Mouse (Mus musculus) gastrocnemius, postnatal 14 days (tissue): ENCODE data around the gene Timmdc1. TPM values are rescaled to one million over a fixed set of nuclear protein-coding genes. Genes with fewer than 3 reads are reported as not detected.
"Not testable (repeated sequence)": the region's sequence is repeated elsewhere in the genome, so short reads cannot be mapped to it uniquely, and the experiment has no call there.

Source experiments
- DNase-seq: peaks from one replicate; pipeline ENCODE4 v3.0.0; 2021; ENCODE audit warnings: mixed read lengths
- intact Hi-C: fragments of 180-260 bp; cut with DNase I; formaldehyde crosslinking; loops from one replicate; pipeline ENCODE4 v1.15.1; 2025; ENCODE audit warnings: low total_unique reads
- total RNA-seq, 2 experiments: library from RNA; stranded (reverse); gene quantifications; 2 replicates each; pipeline ENCODE4 v1.2.3; 2021

Timmdc1 gene
- total RNA-seq, 2 experiments from 2014 or later = 40.7 to 45.0 TPM

- DNase-seq = peak; percentile 53
- intact Hi-C loops = no loop called here
Measured at GRCm38 (mm10) chr16:38506041-38506634, 16.3 kb downstream of the Timmdc1 start.

- DNase-seq = no peak
- intact Hi-C loops = loop anchor here (5.0 kb wide), 1 partner anchor 161 kb away; the partner anchor contains the start of gene Maats1
Measured at GRCm38 (mm10) chr16:38503528-38503927, 18.9 kb downstream of the Timmdc1 start.

DNA sequence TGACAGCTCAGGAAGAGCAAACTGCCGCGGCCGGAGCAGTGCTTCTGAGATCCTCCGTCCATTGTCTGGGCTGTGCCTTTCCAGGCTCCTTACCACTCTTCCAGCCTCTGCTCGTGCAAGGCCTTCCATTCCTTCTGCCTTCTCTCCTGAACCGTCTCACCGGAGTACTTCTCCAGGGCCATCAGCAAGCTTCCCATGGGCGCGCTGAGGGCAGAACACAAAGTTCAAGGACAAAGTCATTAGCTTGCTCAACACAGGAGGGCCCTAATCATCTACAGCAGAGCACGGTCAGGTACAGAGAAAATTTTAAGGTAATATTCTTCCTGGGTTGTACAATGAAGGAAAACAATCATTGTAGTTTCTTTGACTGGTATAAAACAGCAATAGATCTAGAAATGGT is 20.0 kb downstream of the Timmdc1 start:
- no peak for DNase-seq
- intact Hi-C loops = loop anchor here (5.0 kb wide), 1 partner anchor 160 kb away; the partner anchor contains the start of gene Maats1

- no peak for DNase-seq
- intact Hi-C loops = no loop called here
Measured at GRCm38 (mm10) chr16:38496604-38497140, 25.8 kb downstream of the Timmdc1 start.

DNA sequence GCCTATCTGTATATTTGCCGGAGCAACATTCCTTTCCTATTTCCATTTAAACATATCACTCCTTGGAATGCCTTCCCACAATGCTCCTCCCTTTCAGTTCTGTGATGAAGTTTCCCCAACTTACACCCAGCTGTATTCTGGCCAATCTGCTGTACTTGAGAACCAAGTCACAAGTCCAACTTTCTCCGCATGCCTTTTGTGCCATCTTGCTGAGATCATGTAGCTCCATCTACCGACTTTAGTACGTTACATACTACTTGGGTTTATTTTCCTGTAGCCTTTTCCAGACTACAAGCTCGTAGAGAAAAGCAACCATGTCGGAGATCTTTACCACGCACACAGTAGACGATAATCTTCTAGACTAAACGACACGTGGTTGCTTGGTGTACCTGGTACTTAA is 28.6 kb downstream of the Timmdc1 start:
- no peak for DNase-seq
- intact Hi-C loops = no loop called here

DNA sequence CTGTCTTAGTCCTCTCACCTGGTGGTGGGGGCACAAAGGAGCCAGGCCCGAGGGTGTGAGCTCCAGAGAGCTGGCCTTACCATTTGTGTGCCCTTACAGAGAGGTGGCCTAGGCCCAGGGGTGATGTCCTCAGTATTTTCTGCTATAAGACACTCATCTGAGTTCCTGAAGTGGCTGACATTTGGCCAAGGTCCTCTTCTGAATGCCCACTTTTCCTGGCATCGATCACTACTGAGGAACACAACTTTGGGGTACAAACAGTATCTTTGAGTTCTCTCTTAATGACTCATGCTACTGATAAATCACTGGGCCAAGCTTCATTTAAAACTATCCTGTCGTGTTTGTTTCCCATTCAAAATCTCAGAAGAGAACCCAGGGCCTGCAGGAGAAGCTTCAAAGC is 29.9 kb downstream of the Timmdc1 start:
- intact Hi-C loops = no loop called here
- DNase-seq = no peak

GRCm38 (mm10) chr16:38483582-38484309 is 38.7 kb downstream of the Timmdc1 start:
- DNase-seq = no peak
- intact Hi-C loops = no loop called here

DNA sequence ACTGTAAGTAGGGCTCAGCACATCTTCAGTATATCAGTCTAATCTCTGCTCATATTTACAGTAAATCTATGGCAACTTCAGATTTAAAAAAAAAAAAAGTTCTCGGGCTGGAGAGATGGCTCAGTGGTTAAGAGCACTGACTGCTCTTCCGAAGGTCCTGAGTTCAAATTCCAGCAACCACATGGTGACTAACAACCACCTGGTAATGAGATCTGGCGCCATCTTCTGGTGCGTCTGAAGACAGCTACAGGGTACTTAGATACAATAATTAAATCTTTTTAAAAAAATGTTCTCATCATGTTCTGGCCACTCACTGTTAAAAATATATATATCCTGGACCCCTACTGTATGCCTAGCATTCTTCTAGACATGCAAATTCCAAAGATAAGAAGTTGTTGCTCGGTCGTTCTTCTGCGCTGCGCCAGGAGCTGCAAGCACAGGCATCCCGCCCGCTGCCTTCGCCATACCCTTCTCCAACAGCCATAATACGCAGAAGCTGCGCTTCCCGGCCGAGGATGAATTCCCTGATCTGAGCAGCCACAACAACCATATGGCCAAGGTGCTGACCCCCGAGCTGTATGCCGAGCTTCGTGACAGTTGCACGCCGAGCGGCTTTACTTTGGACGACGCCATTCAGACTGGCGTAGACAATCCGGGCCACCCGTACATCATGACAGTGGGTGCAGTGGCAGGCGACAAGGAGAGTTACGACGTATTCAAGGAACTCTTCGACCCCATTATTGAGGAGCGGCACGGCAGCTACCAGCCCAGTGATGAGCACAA is 39.5 kb downstream of the Timmdc1 start:
- DNase-seq = peak; percentile 23
- intact Hi-C loops = no loop called here

DNA sequence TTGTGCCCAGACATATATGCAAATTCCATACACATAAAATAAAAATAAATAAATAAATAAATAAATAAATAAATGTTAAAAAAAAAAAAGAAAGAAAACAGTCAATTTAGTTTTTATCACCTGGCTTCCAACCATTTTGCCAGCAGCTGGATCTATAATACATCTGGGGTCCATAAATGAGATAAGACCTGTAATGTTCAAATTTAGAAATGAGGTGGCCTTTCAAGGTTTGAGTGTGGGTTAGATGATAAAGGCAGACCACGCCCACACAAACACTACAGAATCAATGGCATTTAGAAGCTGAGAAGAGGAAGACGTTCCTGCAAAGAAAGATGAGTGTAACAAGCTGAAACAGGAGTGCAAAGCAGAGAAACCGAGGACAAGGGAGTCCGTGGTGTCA is 41.1 kb downstream of the Timmdc1 start:
- DNase-seq = no peak
- intact Hi-C loops = no loop called here

DNA sequence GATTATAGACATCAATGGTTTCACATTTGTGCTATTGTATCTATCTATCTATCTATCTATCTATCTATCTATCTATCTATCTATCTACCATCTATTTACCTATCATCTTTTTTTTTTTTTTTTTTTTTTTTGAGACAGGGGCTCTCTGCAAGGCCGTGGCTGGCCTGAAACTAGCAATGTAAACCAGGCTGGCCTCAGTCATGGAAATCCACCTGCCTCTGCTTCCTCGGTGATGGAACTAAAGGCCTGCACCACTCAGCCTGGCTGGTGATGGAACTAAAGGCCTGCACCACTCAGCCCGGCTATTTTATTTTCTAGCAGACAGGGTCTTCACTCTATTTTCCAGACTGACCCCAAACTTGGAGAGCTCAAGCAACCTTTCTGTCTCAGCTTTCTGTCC is 44.2 kb downstream of the Timmdc1 start:
- DNase-seq = no peak
- intact Hi-C loops = no loop called here

GRCm38 (mm10) chr16:38477241-38477608 is 45.2 kb downstream of the Timmdc1 start:
- DNase-seq, intact Hi-C loops: not testable (repeated sequence)

- intact Hi-C loops = no loop called here
- no peak for DNase-seq
Measured at GRCm38 (mm10) chr16:38476312-38477240, 45.9 kb downstream of the Timmdc1 start.

GRCm38 (mm10) chr16:38475681-38476311 is 46.7 kb downstream of the Timmdc1 start:
- intact Hi-C loops = no loop called here
- DNase-seq = no peak

- DNase-seq = no peak
- intact Hi-C loops = no loop called here
Measured at GRCm38 (mm10) chr16:38474677-38475286, 47.7 kb downstream of the Timmdc1 start.

- intact Hi-C loops = no loop called here
- no peak for DNase-seq
Measured at GRCm38 (mm10) chr16:38473661-38474060, 48.8 kb downstream of the Timmdc1 start.

DNA sequence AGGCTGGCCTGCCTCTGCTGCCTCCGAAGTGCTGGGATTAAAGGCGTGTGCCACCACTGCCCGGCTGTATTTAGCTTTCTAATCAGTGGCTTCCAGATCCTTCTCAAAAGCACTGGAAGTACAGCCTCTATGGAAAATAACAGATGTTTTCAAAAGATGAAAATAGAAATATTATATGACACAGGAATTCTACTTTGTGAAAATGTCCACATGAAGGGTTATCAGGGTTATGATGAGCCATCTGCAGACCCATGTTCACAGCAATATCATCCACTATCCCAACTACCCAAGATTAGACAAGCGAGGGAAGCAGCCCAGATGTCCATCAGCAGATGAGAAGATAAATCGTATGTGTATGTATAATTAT is 50.0 kb downstream of the Timmdc1 start:
- intact Hi-C loops = no loop called here
- no peak for DNase-seq

DNA sequence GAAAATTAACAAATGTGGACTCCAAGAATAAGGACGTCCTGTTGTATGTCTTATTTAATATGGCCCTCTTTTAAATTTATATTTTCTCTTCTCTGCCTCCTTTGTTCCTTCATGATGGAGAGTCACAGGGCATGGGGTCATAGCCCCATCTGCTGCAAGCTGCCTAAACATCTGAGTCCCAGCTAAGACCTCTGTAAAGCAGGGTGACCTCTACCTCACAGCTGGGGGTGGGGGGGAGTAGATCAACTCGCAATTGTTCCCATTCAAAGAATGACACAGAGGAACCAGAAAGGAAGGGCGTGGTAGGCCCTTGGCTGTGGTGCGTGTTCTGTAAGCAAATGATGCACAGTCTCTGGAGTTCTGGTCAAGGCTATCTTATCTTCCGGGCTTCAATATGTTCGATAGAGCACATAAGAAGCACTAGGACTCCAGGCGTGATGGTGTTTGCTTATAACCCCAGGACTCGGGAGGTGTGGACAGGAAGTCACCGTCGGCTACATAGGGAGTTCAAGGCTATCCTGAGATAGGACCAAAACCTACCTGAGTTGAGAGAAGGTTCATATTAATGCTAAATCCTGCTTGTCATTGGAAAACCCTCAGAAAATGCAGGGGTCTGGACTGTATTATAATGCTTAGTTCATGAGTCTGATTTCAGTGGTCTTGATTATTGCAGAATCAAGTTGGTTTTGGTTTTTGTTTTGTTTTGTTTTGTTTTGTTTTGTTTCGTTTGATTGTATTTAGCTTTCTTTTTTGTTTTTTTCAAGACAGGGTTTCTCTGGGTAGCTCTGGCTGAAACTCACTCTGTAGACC is 50.6 kb downstream of the Timmdc1 start:
- intact Hi-C loops = no loop called here

GRCm38 (mm10) chr16:38469437-38469836 is 53.0 kb downstream of the Timmdc1 start:
- intact Hi-C loops = no loop called here

More for the DNA sequence above, 50.6 kb downstream of the Timmdc1 start:
- no peak for DNase-seq

More at GRCm38 (mm10) chr16:38469437-38469836, 53.0 kb downstream of the Timmdc1 start:
- DNase-seq = no peak
